Mouse (Mus musculus): ENCODE measurements at regions not wholly inside any gene's neighbourhood (a gene's known extent, or its start where the extent isn't known, plus 50 kb on each side); places are given as distances from the start of the nearest gene placed in this dataset.

- Histone ChIP-seq H3K4me3 (ENCODE audit: low read depth, low read length) (no peak overlapping the region), H3K4me1 (ENCODE audit: insufficient read depth) (no peaks in the 10 kb centered on the region), H3K36me3 (ENCODE audit: insufficient read depth) (no peaks in the 10 kb centered on the region), H3K27ac (ENCODE audit: low read depth) (no peak overlapping the region), H3K4me2 (no peak overlapping the region), H3K9me3 (ENCODE audit: low read depth, low read length) (no peaks in the 10 kb centered on the region), H3K27me3 (ENCODE audit: insufficient read depth, low read length) (no peaks in the 10 kb centered on the region), H3K9ac (no peak overlapping the region)
- TF ChIP-seq CTCF (IDR thresholded peaks at IDR 0.05; ENCODE audit: low read depth), result no peak
- DNase-seq (no peak), ATAC-seq (ENCODE audit: insufficient read depth) (no peak)
- WGBS, result 68% methylated on average over 2 of the region's 2 CpGs
These were observed 320.5 kb downstream of the Tm4sf1 start for GRCm38 (mm10) chr3:56981305-56981660.

DNA sequence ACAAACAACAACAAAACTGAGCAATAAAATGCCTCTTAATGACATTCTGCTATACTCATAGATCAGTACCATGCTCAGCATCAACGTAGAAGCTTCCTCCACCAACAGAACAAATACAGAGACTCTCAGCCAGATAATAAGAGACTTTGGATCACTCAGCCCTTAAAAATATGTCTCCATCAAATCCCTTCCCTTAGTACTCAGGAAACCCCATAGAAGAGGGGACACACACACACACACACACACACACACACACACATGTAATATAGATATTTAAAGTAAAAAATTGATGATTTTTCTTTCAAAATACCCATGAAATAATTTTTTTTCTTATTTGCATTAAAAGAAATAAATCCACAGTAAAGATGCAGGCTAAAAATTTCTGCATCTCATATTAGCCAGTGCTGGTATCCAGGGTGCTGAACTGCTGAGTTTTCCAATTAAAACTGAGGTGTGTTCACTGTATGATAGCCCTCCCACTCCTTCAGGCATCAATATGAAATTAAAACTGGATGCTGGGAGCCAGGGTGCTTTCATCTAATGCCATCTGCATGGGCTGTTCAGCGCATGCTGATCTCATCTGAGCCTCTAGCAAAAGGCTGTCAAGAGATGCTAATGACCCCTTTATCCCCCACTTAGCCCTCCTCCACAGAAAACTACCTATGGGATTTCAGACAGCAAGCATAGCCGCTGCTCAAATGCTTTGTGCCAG, 321.0 kb downstream of the Tm4sf1 start:
- Histone ChIP-seq H3K9ac (no peak overlapping the region), H3K27ac (ENCODE audit: low read depth) (no peak overlapping the region), H3K4me3 (ENCODE audit: low read depth, low read length) (no peak overlapping the region), H3K27me3 (ENCODE audit: insufficient read depth, low read length) (no peaks in the 10 kb centered on the region), H3K36me3 (ENCODE audit: insufficient read depth) (no peaks in the 10 kb centered on the region), H3K4me2 (no peak overlapping the region), H3K4me1 (ENCODE audit: insufficient read depth) (no peaks in the 10 kb centered on the region), H3K9me3 (ENCODE audit: low read depth, low read length) (no peaks in the 10 kb centered on the region)
- TF ChIP-seq CTCF (IDR thresholded peaks at IDR 0.05; ENCODE audit: low read depth), result no peak
- ATAC-seq (ENCODE audit: insufficient read depth), result no peak
- WGBS, result 77% methylated on average over 3 of the region's 3 CpGs
- DNase-seq, result no peak

GRCm38 (mm10) chr3:56966008-56966407, 335.8 kb downstream of the Tm4sf1 start:
- DNase-seq, result no peak
- H3K27ac ChIP-seq (ENCODE audit: low read depth), result no peak overlapping the region
- H3K4me1 ChIP-seq (ENCODE audit: insufficient read depth), result no peaks in the 10 kb centered on the region
- H3K36me3 ChIP-seq (ENCODE audit: insufficient read depth), result no peaks in the 10 kb centered on the region
- no peaks in the 10 kb centered on the region for H3K27me3 ChIP-seq (ENCODE audit: insufficient read depth, low read length)
- no peaks in the 10 kb centered on the region for H3K9me3 ChIP-seq (ENCODE audit: low read depth, low read length)
- H3K4me2 ChIP-seq, result no peak overlapping the region
- no peak for TF ChIP-seq CTCF (IDR thresholded peaks at IDR 0.05; ENCODE audit: low read depth)
- no peak overlapping the region for H3K9ac ChIP-seq
- 67% methylated on average over 1 of the region's 1 CpGs for WGBS
- H3K4me3 ChIP-seq (ENCODE audit: low read depth, low read length), result no peak overlapping the region
- ATAC-seq (ENCODE audit: insufficient read depth), result no peak

- 83% methylated on average over 2 of the region's 2 CpGs for WGBS
- H3K4me3 ChIP-seq (ENCODE audit: low read depth, low read length), result no peak overlapping the region
- no peak for ATAC-seq (ENCODE audit: insufficient read depth)
- H3K9ac ChIP-seq, result no peak overlapping the region
- no peaks in the 10 kb centered on the region for H3K36me3 ChIP-seq (ENCODE audit: insufficient read depth)
- no peaks in the 10 kb centered on the region for H3K9me3 ChIP-seq (ENCODE audit: low read depth, low read length)
- no peaks in the 10 kb centered on the region for H3K27me3 ChIP-seq (ENCODE audit: insufficient read depth, low read length)
- no peaks in the 10 kb centered on the region for H3K4me1 ChIP-seq (ENCODE audit: insufficient read depth)
- DNase-seq, result no peak
- no peak for TF ChIP-seq CTCF (IDR thresholded peaks at IDR 0.05; ENCODE audit: low read depth)
- no peak overlapping the region for H3K4me2 ChIP-seq
- H3K27ac ChIP-seq (ENCODE audit: low read depth), result no peak overlapping the region
These were observed 336.3 kb downstream of the Tm4sf1 start for GRCm38 (mm10) chr3:56965444-56965843.

DNA sequence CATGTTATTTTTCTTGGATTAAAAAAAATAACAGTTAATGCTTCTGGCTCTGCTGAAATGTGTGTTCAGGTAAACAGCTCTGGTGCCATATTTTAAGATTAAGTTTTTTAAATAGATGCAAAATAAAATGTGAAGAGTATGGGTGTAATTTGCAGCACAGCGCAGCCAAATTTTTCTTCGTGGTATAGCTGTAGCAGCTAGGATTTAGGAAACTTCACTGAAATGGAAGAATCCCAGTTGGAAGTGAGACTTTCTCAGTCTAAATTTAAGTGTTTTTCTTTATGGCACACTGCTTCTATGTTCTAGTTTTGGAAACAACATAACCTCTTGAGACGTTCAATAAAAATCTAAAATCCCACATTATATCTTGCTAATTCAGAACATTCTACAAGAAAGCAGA, 337.6 kb downstream of the Tm4sf1 start:
- H3K4me1 ChIP-seq (ENCODE audit: insufficient read depth), result no peaks in the 10 kb centered on the region
- H3K4me3 ChIP-seq (ENCODE audit: low read depth, low read length), result no peak overlapping the region
- TF ChIP-seq CTCF (IDR thresholded peaks at IDR 0.05; ENCODE audit: low read depth), result no peak
- ATAC-seq (ENCODE audit: insufficient read depth) (no peak), DNase-seq (no peak)
- H3K27me3 ChIP-seq (ENCODE audit: insufficient read depth, low read length), result no peaks in the 10 kb centered on the region
- no peak overlapping the region for H3K27ac ChIP-seq (ENCODE audit: low read depth)
- no peaks in the 10 kb centered on the region for H3K9me3 ChIP-seq (ENCODE audit: low read depth, low read length)
- H3K9ac ChIP-seq, result no peak overlapping the region
- 90% methylated on average over 3 of the region's 3 CpGs for WGBS
- H3K36me3 ChIP-seq (ENCODE audit: insufficient read depth), result no peaks in the 10 kb centered on the region
- no peak overlapping the region for H3K4me2 ChIP-seq

DNA sequence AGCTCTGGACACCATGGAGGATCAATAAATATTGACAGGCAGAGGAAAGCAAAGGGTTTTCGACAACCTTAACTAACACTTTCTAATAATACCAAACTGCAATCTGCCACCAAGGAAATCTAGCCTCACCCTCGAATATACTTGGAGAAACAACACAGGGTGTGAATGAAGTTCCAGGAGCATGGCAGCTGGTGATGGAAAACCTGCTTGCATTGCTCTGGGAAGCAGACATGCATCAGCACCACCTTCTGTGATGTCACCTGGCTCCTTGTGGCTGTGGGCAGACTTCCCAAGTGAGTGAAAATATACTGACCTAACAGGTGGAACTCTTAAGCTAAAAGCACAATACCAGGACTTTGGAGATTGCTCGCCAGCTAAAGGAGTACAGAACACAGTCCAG, 338.5 kb downstream of the Tm4sf1 start:
- H3K9me3 ChIP-seq (ENCODE audit: low read depth, low read length), result no peaks in the 10 kb centered on the region
- H3K4me1 ChIP-seq (ENCODE audit: insufficient read depth), result no peaks in the 10 kb centered on the region
- no peak for ATAC-seq (ENCODE audit: insufficient read depth)
- TF ChIP-seq CTCF (IDR thresholded peaks at IDR 0.05; ENCODE audit: low read depth), result no peak
- H3K4me3 ChIP-seq (ENCODE audit: low read depth, low read length), result no peak overlapping the region
- no peak overlapping the region for H3K4me2 ChIP-seq
- H3K27ac ChIP-seq (ENCODE audit: low read depth), result no peak overlapping the region
- no peak overlapping the region for H3K9ac ChIP-seq
- no peaks in the 10 kb centered on the region for H3K27me3 ChIP-seq (ENCODE audit: insufficient read depth, low read length)
- no peaks in the 10 kb centered on the region for H3K36me3 ChIP-seq (ENCODE audit: insufficient read depth)
- no peak for DNase-seq
- WGBS, result 61% methylated on average over 3 of the region's 3 CpGs

DNA sequence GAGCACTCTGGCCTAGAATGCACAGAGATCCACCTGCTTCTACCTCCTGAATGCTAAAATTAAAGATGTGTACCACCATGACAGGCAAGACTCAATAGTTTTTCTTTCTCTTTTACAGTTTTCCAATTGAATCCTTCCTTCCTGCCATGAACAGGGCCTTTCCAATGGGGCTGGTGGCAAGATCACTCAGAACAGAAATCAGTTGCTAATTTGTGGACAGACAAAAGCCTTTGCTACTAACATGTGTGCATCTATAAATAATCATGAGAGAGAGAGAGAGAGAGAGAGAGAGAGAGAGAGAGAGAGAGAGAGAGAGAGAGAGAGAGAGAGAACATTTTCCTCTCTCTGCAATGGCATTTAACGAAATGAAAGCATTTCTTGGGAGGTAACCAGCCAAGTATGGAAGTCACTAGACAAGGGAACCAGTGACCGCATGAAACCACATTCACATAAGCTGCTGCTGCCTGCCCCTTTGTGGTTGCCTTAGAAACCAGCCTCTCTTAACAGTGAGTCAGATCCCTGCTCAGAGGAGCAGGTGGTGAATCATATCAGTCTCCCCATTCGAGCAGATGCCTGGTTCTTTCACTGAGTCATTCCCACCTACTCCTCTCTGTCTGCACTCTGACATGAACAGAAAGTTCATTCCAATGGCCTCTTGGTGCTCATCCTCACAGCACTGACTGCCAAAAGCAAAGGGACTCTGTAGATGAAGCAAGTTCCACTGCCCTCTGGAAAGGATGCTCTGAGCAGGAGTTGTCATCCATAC, 339.4 kb downstream of the Tm4sf1 start:
- DNase-seq (no peak), ATAC-seq (ENCODE audit: insufficient read depth) (no peak)
- no peak overlapping the region for H3K4me2 ChIP-seq
- no peaks in the 10 kb centered on the region for H3K36me3 ChIP-seq (ENCODE audit: insufficient read depth)
- no peak for TF ChIP-seq CTCF (IDR thresholded peaks at IDR 0.05; ENCODE audit: low read depth)
- H3K9ac ChIP-seq, result no peak overlapping the region
- H3K27me3 ChIP-seq (ENCODE audit: insufficient read depth, low read length), result no peaks in the 10 kb centered on the region
- H3K4me3 ChIP-seq (ENCODE audit: low read depth, low read length), result no peak overlapping the region
- H3K27ac ChIP-seq (ENCODE audit: low read depth), result no peak overlapping the region
- WGBS, result 54% methylated on average over 3 of the region's 3 CpGs
- H3K4me1 ChIP-seq (ENCODE audit: insufficient read depth), result no peaks in the 10 kb centered on the region
- no peaks in the 10 kb centered on the region for H3K9me3 ChIP-seq (ENCODE audit: low read depth, low read length)
